Mouse (Mus musculus): ENCODE data around the gene Nuak1.
"Not testable (repeated sequence)": the region's sequence is repeated elsewhere in the genome, so short reads cannot be mapped to it uniquely, and the experiment has no call there.

Gene Nuak1

GRCm38 (mm10) chr10:84440541-84441433, at the start of gene Nuak1:
Nuak1 (minus strand) TSS chr10:84440597.
- peak; percentile 69 for DNase-seq (ENCODE audit: low read depth, low spot score)

- DNase-seq (ENCODE audit: low read depth, low spot score), result no peak
These were observed 49.7 kb upstream of the Nuak1 start for GRCm38 (mm10) chr10:84490115-84490514.

GRCm38 (mm10) chr10:84488315-84488714, 47.9 kb upstream of the Nuak1 start:
- DNase-seq (ENCODE audit: low read depth, low spot score), result no peak

- DNase-seq (ENCODE audit: low read depth, low spot score), result no peak
These were observed 44.3 kb upstream of the Nuak1 start for GRCm38 (mm10) chr10:84484661-84485060.

GRCm38 (mm10) chr10:84483553-84483952, 43.2 kb upstream of the Nuak1 start:
- DNase-seq (ENCODE audit: low read depth, low spot score), result no peak

GRCm38 (mm10) chr10:84483069-84483468, 42.7 kb upstream of the Nuak1 start:
- DNase-seq (ENCODE audit: low read depth, low spot score), result no peak

GRCm38 (mm10) chr10:84482418-84482817, 42.0 kb upstream of the Nuak1 start:
- not testable (repeated sequence) for DNase-seq (ENCODE audit: low read depth, low spot score)

- DNase-seq (ENCODE audit: low read depth, low spot score), result no peak
These were observed 40.9 kb upstream of the Nuak1 start for GRCm38 (mm10) chr10:84481327-84481671.

GRCm38 (mm10) chr10:84480667-84481326, 40.4 kb upstream of the Nuak1 start:
- no peak for DNase-seq (ENCODE audit: low read depth, low spot score)

GRCm38 (mm10) chr10:84480146-84480545, 39.7 kb upstream of the Nuak1 start:
- no peak for DNase-seq (ENCODE audit: low read depth, low spot score)

- no peak for DNase-seq (ENCODE audit: low read depth, low spot score)
These were observed 37.2 kb upstream of the Nuak1 start for GRCm38 (mm10) chr10:84477613-84478076.

GRCm38 (mm10) chr10:84477045-84477612, 36.7 kb upstream of the Nuak1 start:
- DNase-seq (ENCODE audit: low read depth, low spot score), result no peak

GRCm38 (mm10) chr10:84467555-84468164, 27.3 kb upstream of the Nuak1 start:
- DNase-seq (ENCODE audit: low read depth, low spot score), result no peak

GRCm38 (mm10) chr10:84465511-84465910, 25.1 kb upstream of the Nuak1 start:
- no peak for DNase-seq (ENCODE audit: low read depth, low spot score)

GRCm38 (mm10) chr10:84460420-84461101, 20.2 kb upstream of the Nuak1 start:
- no peak for DNase-seq (ENCODE audit: low read depth, low spot score)

- DNase-seq (ENCODE audit: low read depth, low spot score), result no peak
These were observed 17.7 kb upstream of the Nuak1 start for GRCm38 (mm10) chr10:84458094-84458493.

- DNase-seq (ENCODE audit: low read depth, low spot score), result no peak
These were observed 17.1 kb upstream of the Nuak1 start for GRCm38 (mm10) chr10:84457539-84457938.

GRCm38 (mm10) chr10:84456632-84457320, 16.4 kb upstream of the Nuak1 start:
- no peak for DNase-seq (ENCODE audit: low read depth, low spot score)

GRCm38 (mm10) chr10:84451883-84452282, 11.5 kb upstream of the Nuak1 start:
- DNase-seq (ENCODE audit: low read depth, low spot score), result no peak

GRCm38 (mm10) chr10:84450654-84451053, 10.3 kb upstream of the Nuak1 start:
- peak; percentile 69 for DNase-seq (ENCODE audit: low read depth, low spot score)

- DNase-seq (ENCODE audit: low read depth, low spot score), result no peak
These were observed 9.3 kb upstream of the Nuak1 start for GRCm38 (mm10) chr10:84449733-84450132.
